Mouse (Mus musculus) lung, embryonic 14.5 days (tissue): Measurements from ENCODE around the gene Ppfia1. TPM values are rescaled to one million over a fixed set of nuclear protein-coding genes. Genes with fewer than 3 reads are reported as not detected.
A peak's percentile ranks its signal among the peaks of the same experiment; 100 is the strongest.

Experiments
- ATAC-seq: fragments of 200-750 bp; cut with Nextera tagmentation; 2 replicates; pipeline ENCODE4 v1.8.0; 2017; ENCODE audit warnings: mild to moderate bottlenecking, moderate TSS enrichment, moderate library complexity; ENCODE audit not compliant: insufficient read depth
- DNase-seq: peaks from one replicate; pipeline ENCODE4 v3.0.0-alpha.2; 2015
- H3K27ac ChIP-seq: fragments of 300-500 bp; sonication (generic); 2 replicates; pipeline ENCODE4 v1.5.1; 2014; ENCODE audit warnings: low read depth, mild to moderate bottlenecking, moderate library complexity
- H3K27me3 ChIP-seq: fragments of 300-500 bp; sonication (generic); 2 replicates; pipeline ENCODE4 v1.6.1; 2014; ENCODE audit warnings: low read length, control low read depth; ENCODE audit not compliant: insufficient read depth
- H3K36me3 ChIP-seq: fragments of 300-500 bp; sonication (generic); 2 replicates; pipeline ENCODE4 v1.6.1; 2014; ENCODE audit warnings: control low read depth; ENCODE audit not compliant: insufficient read depth
- H3K4me1 ChIP-seq: fragments of 300-500 bp; sonication (generic); 2 replicates; pipeline ENCODE4 v1.6.1; 2014; ENCODE audit warnings: antibody characterized with exemption, control low read depth; ENCODE audit not compliant: insufficient read depth
- H3K4me2 ChIP-seq: fragments of 300-500 bp; sonication (generic); 2 replicates; pipeline ENCODE4 v1.6.1; 2014; ENCODE audit warnings: mild to moderate bottlenecking
- H3K4me3 ChIP-seq: fragments of 300-500 bp; sonication (generic); 2 replicates; pipeline ENCODE4 v1.5.1; 2014; ENCODE audit warnings: low read depth, low read length
- H3K9ac ChIP-seq: fragments of 300-500 bp; sonication (generic); 2 replicates; pipeline ENCODE4 v1.6.1; 2014
- H3K9me3 ChIP-seq: fragments of 300-500 bp; sonication (generic); 2 replicates; pipeline ENCODE4 v1.6.1; 2016; ENCODE audit warnings: low read depth, low read length, control low read depth
- CTCF ChIP-seq: IDR thresholded peaks from 2 replicates; pipeline ENCODE4 v1.5.1; 2016; ENCODE audit warnings: antibody characterized with exemption, low read depth
- WGBS: fragments of 180-500 bp; shearing (Covaris S2); extraction: QIAGEN DNeasy Blood & Tissue Kit; methylation state at CpG from one replicate; pipeline ENCODE4 v1.1.7; 2014; 5-methylcytosine and 5-hydroxymethylcytosine counted together
- polyA plus RNA-seq: library from polyadenylated mRNA; unstranded; fragments of >200 nt; fragmentation: Nextera tagmentation; extraction: Ambion mirVana; gene quantifications from 2 replicates; pipeline ENCODE4 v1.2.1, GENCODE M21; 2014

Ppfia1 gene
- polyA plus RNA-seq, 1 experiment from 2014 or later: 47.6 TPM

DNA sequence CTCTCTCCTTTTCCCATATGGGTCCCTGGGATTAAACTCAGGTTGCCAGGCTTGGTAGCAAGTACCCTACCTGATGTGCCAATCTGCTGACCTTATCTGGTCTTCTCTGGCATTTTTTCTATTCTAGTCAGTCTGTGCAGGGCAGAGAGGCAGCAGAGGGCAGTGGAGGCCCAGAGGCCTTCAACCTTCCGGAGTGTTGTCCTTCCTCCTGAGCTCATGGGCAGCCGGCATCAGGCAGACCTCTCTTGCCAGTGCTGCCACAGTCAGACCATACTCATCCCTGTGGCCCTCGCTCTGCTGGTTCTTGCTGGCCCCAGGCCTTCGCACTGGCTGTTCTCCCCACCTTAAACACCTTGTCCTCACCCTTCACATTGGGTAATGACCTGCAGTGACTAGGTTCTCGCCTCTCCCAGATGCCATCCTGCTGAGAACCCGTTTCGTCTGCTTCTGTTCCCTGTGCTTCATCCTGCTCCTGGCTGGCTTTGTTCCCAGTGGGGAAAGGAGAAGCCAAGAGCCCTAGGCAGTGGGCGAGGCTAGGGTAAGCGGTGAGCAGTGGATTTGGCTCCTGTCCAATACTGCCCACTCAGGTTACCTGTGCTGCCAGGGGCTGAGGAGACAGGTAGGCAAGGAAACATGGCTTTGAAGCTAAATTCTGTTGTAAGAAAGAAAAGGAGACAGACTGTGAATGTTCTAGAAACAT lies 10.1 kb upstream of the Ppfia1 start:
- peak; percentile 78 for DNase-seq

DNA sequence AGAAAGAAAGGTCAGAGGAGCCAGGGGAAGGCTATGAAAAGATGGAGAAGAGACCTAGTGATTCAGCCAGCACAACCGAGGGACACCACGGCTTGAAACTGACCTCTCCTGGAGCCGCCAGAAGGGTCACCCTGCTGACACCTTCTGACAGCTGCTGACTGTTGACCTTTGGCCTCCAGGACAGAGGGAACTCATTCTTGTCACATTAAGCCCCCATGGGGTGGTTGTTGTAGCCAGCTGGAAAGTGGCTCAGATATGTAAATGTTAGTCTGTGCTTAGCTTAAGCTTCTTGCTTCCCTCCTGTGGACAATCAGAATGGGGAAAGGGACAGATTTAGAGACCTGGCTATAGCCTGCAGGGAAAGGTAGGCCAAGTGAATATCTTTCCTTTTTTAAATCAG lies 8.5 kb upstream of the Ppfia1 start:
- no peaks in the 10 kb centered on the region for H3K36me3 ChIP-seq
- no peak for ATAC-seq
- no peak for DNase-seq
- H3K4me2 ChIP-seq: no peak overlapping the region
- 3% methylated on average over 3 of the region's 3 CpGs for WGBS
- no peak overlapping the region for H3K27ac ChIP-seq
- no peaks in the 10 kb centered on the region for H3K27me3 ChIP-seq
- no peaks in the 10 kb centered on the region for H3K4me1 ChIP-seq
- H3K4me3 ChIP-seq: no peak overlapping the region
- TF ChIP-seq CTCF: no peak
- H3K9me3 ChIP-seq: no peaks in the 10 kb centered on the region
- H3K9ac ChIP-seq: no peak overlapping the region

More for the DNA sequence above, 10.1 kb upstream of the Ppfia1 start:
- Histone ChIP-seq H3K9ac (no peak overlapping the region), H3K4me1 (no peaks in the 10 kb centered on the region), H3K27ac (no peak overlapping the region), H3K4me3 (no peak overlapping the region), H3K9me3 (no peaks in the 10 kb centered on the region), H3K4me2 (no peak overlapping the region), H3K36me3 (no peaks in the 10 kb centered on the region), H3K27me3 (no peaks in the 10 kb centered on the region)
- no peak for TF ChIP-seq CTCF
- ATAC-seq: no peak; the same call in 1 of the 2 replicates
- 50% methylated on average over 9 of the region's 9 CpGs for WGBS

GRCm38 (mm10) chr7:144560594-144560993 lies 7.1 kb upstream of the Ppfia1 start:
- no peaks in the 10 kb centered on the region for H3K27me3 ChIP-seq
- no peak overlapping the region for H3K4me3 ChIP-seq
- no peaks in the 10 kb centered on the region for H3K4me1 ChIP-seq
- no peak for TF ChIP-seq CTCF
- H3K9ac ChIP-seq: no peak overlapping the region
- no peak overlapping the region for H3K4me2 ChIP-seq
- DNase-seq (no peak), ATAC-seq (no peak)
- H3K36me3 ChIP-seq: no peaks in the 10 kb centered on the region
- H3K27ac ChIP-seq: no peak overlapping the region
- no peaks in the 10 kb centered on the region for H3K9me3 ChIP-seq
- WGBS: 80% methylated on average over 4 of the region's 4 CpGs

DNA sequence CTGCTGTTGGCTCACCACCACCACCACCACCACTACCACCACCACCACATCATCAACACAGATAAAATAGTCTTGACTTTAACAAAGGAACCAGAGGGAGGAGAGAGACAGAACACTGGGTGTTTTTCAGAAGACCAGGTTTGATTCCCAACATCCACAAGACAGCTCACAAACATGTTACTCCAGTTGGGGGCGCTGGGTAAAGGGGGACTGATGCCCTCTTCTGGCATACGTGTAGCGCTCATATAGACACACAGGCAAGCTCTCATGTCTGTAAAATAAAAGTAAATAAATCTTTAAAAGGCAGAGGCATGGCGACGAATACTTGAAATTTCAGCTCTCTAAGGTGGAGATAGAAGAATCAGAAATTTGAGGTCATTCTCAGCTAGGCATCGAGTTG lies 5.0 kb upstream of the Ppfia1 start:
- H3K36me3 ChIP-seq: no peaks in the 10 kb centered on the region
- H3K9me3 ChIP-seq: no peaks in the 10 kb centered on the region
- no peak overlapping the region for H3K9ac ChIP-seq
- H3K27ac ChIP-seq: no peak overlapping the region
- WGBS: 45% methylated on average over 6 of the region's 6 CpGs
- no peak overlapping the region for H3K4me3 ChIP-seq
- H3K4me1 ChIP-seq: no peaks in the 10 kb centered on the region
- TF ChIP-seq CTCF: no peak
- DNase-seq (no peak), ATAC-seq (no peak)
- no peaks in the 10 kb centered on the region for H3K27me3 ChIP-seq
- H3K4me2 ChIP-seq: no peak overlapping the region

DNA sequence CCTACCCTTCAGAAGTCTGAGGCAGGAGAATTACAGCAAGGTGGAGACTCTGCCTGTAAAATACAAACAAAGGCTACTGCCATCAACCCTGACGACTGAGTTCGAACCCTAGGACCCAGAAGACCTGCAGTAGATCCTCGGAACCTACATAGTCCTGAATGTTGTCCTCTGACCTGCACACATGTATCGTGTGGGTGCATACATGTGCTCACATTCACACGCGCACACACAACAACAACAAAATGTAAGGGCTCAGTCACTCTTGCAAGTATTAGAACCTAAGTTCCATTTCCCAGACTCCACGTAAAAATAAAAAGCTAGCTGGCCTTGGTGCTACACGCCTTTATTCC lies 569 bp upstream of the Ppfia1 start:
- peaks cover 7% of the 10 kb centered on the region; the same call in 1 of the 2 replicates for H3K4me1 ChIP-seq
- peak overlapping the region; percentile 6; the same call in 1 of the 2 replicates for H3K27ac ChIP-seq
- H3K9me3 ChIP-seq: no peaks in the 10 kb centered on the region
- peaks cover 29% of the 10 kb centered on the region for H3K36me3 ChIP-seq
- H3K9ac ChIP-seq: peak overlapping the region; percentile 58
- peak overlapping the region; percentile 95 for H3K4me3 ChIP-seq
- 21% methylated on average over 8 of the region's 8 CpGs for WGBS
- DNase-seq: no peak
- TF ChIP-seq CTCF: no peak
- no peaks in the 10 kb centered on the region for H3K27me3 ChIP-seq
- no peak; the same call in 1 of the 2 replicates for ATAC-seq
- peak overlapping the region; percentile 82 for H3K4me2 ChIP-seq

- H3K9me3 ChIP-seq: no peaks in the 10 kb centered on the region
- ATAC-seq (no peak), DNase-seq (no peak)
- no peak for TF ChIP-seq CTCF
- peak overlapping the region; percentile 82 for H3K4me2 ChIP-seq
- H3K9ac ChIP-seq: peak overlapping the region; percentile 96
- no peak overlapping the region for H3K27ac ChIP-seq
- peaks cover 38% of the 10 kb centered on the region for H3K36me3 ChIP-seq
- WGBS: 82% methylated on average over 8 of the region's 8 CpGs
- H3K4me1 ChIP-seq: peaks cover 7% of the 10 kb centered on the region; the same call in 1 of the 2 replicates
- peak overlapping the region; percentile 95 for H3K4me3 ChIP-seq
- H3K27me3 ChIP-seq: no peaks in the 10 kb centered on the region
These were observed 1.3 kb downstream of the Ppfia1 start for GRCm38 (mm10) chr7:144552274-144552673.

GRCm38 (mm10) chr7:144550811-144551210 lies 2.7 kb downstream of the Ppfia1 start:
- Histone ChIP-seq H3K4me2 (no peak overlapping the region), H3K9me3 (no peaks in the 10 kb centered on the region), H3K27me3 (no peaks in the 10 kb centered on the region), H3K9ac (no peak overlapping the region), H3K4me1 (peaks cover 7% of the 10 kb centered on the region; the same call in 1 of the 2 replicates), H3K4me3 (no peak overlapping the region), H3K27ac (no peak overlapping the region), H3K36me3 (peaks cover 48% of the 10 kb centered on the region)
- no peak for TF ChIP-seq CTCF
- DNase-seq (no peak), ATAC-seq (no peak)
- WGBS: 57% methylated on average over 1 of the region's 1 CpGs
